Mouse (Mus musculus) thymus, postnatal 0 days (tissue): Measurements from ENCODE around the gene Gm28269. TPM values are rescaled to one million over a fixed set of nuclear protein-coding genes. Genes with fewer than 3 reads are reported as not detected.

Experiments used
- DNase-seq: peaks from one replicate; pipeline ENCODE4 v3.0.0-alpha.2; 2015; ENCODE audit warnings: low spot score
- polyA plus RNA-seq: library from polyadenylated mRNA; unstranded; fragments of >200 nt; fragmentation: Nextera tagmentation; extraction: Ambion mirVana; gene quantifications from 2 replicates; pipeline ENCODE4 v1.2.1, GENCODE M21; 2015

The Gm28269 gene
- polyA plus RNA-seq, result not detected in 2 replicates

- no peak for DNase-seq
These were observed at the start of gene Gm28269 for GRCm38 (mm10) chrX:21744997-21745396. TSS of gene Gm28269 (minus strand) at chrX:21745097.

- DNase-seq, result no peak
These were observed 28.0 kb downstream of the Gm28269 start for GRCm38 (mm10) chrX:21716885-21717284.

GRCm38 (mm10) chrX:21715293-21715692, 29.6 kb downstream of the Gm28269 start:
- DNase-seq, result no peak

- DNase-seq, result no peak
These were observed 30.1 kb downstream of the Gm28269 start, which contains the start of gene Slc6a14 for GRCm38 (mm10) chrX:21714829-21715228. TSS of gene Slc6a14 (plus strand) at chrX:21714896.

GRCm38 (mm10) chrX:21704470-21704869, 40.4 kb downstream of the Gm28269 start:
- DNase-seq, result no peak

GRCm38 (mm10) chrX:21701646-21702045, 43.3 kb downstream of the Gm28269 start:
- DNase-seq, result no peak

- DNase-seq, result no peak
These were observed 49.2 kb downstream of the Gm28269 start for GRCm38 (mm10) chrX:21695687-21696086.

GRCm38 (mm10) chrX:21695220-21695619, 49.7 kb downstream of the Gm28269 start:
- DNase-seq, result no peak

Other genes with a start within 250 kb of the Gm28269 start
- 0.32 and 1.1 TPM in 2 replicates for gene Slc6a14, start 30.2 kb downstream of the Gm28269 start, polyA plus RNA-seq